Mouse (Mus musculus): ENCODE results near the gene Slc31a1. TPM values are rescaled to one million over a fixed set of nuclear protein-coding genes. Genes with fewer than 3 reads are reported as not detected.
A peak's percentile ranks its signal among the peaks of the same experiment; 100 is the strongest.

Slc31a1 gene
- polyA plus RNA-seq (2016; fragmentation: Nextera tagmentation; extraction: Ambion mirVana), result 50.5 and 52.0 TPM in 2 replicates

DNA sequence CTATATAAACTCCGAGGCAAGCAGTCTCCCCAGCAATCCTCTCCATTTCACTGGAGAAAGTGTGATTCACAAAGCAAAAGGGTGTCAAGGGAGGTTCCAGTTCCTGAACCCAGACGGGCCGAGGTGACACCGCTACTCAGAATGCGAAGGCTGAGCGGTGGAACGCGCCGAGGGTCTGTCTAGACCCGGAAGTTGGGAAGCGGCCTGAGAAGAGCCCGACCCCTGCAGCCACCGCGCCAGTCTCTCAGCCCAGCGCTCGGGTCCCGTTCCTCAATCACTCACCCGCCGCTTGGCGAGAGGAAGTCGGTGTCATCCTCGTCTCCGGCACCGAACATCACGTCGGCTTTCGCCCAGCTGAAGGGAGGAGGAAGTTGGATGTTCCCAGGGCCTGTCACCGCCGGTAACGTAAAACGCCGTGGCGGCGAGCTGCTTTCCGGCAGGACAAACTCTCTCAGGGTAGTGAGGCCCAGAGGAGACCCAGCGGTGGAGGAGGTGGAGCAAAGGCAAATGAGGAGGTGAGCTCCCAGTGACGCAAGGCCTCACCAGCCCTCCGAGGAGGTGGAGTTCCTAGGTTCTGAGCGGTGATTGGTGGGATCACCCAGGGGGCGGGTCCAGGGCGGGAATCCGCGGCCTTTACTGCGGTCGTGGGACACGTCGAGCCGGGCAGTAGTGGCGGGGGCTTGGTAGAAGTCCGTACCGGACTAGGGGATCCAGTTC is at the start of gene Slc31a1, which contains the start of gene Fkbp15:
TSS of gene Slc31a1 (plus strand) at position 640 of the 717 bp plus-strand sequence.
TSS of gene Fkbp15 (minus strand) at position 461 of the 717 bp plus-strand sequence.
- WGBS, result under 1% methylated on average over 51 of the region's 51 CpGs
- peak within 1 kb of the TSS; percentile 81 for H3K4me2 ChIP-seq
- 0 out of 2 replicates have a peak, but pooled peaks cover 10% of the 10 kb centered on the region for H3K36me3 ChIP-seq
- H3K9me3 ChIP-seq (replicated peaks), result no peaks in the 10 kb centered on the region
- H3K4me3 ChIP-seq, result peak within 1 kb of the TSS; percentile 75
- H3K4me1 ChIP-seq (replicated peaks), result peaks cover 13% of the 10 kb centered on the region
- H3K27ac ChIP-seq (ENCODE audit: poor library complexity, severe bottlenecking), result peak within 1 kb of the TSS; percentile 79
- peak within 1 kb of the TSS; percentile 89 for H3K9ac ChIP-seq
- no peaks in the 10 kb centered on the region for H3K27me3 ChIP-seq (replicated peaks)
- peak; percentile 100 for ATAC-seq (ENCODE audit: insufficient number of reproducible peaks, low FRiP score)

DNA sequence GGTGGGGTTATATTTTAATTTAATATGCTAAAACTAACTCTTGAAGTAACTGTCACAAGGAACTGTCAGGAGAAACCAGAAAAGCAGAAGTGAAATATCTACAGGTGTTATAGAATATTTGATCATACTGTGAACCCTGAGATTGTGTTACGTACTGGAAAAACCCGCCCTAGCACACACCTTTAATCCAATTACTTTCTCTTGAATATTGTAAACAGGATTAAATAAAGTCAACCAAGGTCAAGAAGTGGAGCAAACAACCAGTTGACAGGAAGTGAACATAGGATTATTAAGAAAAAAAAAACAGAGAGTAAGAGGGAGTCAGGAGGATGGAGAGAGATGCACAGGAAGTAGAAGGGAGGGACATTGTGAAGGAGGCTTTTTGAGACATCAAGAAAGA is 47.7 kb upstream of the Slc31a1 start:
- 94% methylated on average over 2 of the region's 2 CpGs for WGBS
- no peak for ATAC-seq (ENCODE audit: insufficient number of reproducible peaks, low FRiP score)
- no peak overlapping the region for H3K4me3 ChIP-seq
- no peak overlapping the region for H3K4me2 ChIP-seq
- H3K9me3 ChIP-seq (replicated peaks), result no peaks in the 10 kb centered on the region
- H3K27me3 ChIP-seq (replicated peaks), result no peaks in the 10 kb centered on the region
- H3K4me1 ChIP-seq (replicated peaks), result no peaks in the 10 kb centered on the region
- peaks cover 57% of the 10 kb centered on the region for H3K36me3 ChIP-seq
- H3K9ac ChIP-seq, result no peak overlapping the region
- no peak overlapping the region for H3K27ac ChIP-seq (ENCODE audit: poor library complexity, severe bottlenecking)

- 80% methylated on average over 9 of the region's 9 CpGs for WGBS
Measured at GRCm38 (mm10) chr4:62313641-62314211, 46.8 kb upstream of the Slc31a1 start.

GRCm38 (mm10) chr4:62314516-62314915 is 46.0 kb upstream of the Slc31a1 start:
- ATAC-seq (ENCODE audit: insufficient number of reproducible peaks, low FRiP score), result no peak
- WGBS, result 86% methylated on average over 3 of the region's 3 CpGs
- H3K27me3 ChIP-seq (replicated peaks), result no peaks in the 10 kb centered on the region
- no peak overlapping the region for H3K27ac ChIP-seq (ENCODE audit: poor library complexity, severe bottlenecking)
- no peak overlapping the region for H3K4me2 ChIP-seq
- H3K4me3 ChIP-seq, result no peak overlapping the region
- H3K9me3 ChIP-seq (replicated peaks), result no peaks in the 10 kb centered on the region
- H3K36me3 ChIP-seq, result peaks cover 63% of the 10 kb centered on the region
- no peaks in the 10 kb centered on the region for H3K4me1 ChIP-seq (replicated peaks)
- H3K9ac ChIP-seq, result no peak overlapping the region

More at GRCm38 (mm10) chr4:62313641-62314211, 46.8 kb upstream of the Slc31a1 start:
- no peaks in the 10 kb centered on the region for H3K4me1 ChIP-seq (replicated peaks)
- no peaks in the 10 kb centered on the region for H3K9me3 ChIP-seq (replicated peaks)
- ATAC-seq (ENCODE audit: insufficient number of reproducible peaks, low FRiP score), result no peak
- H3K27me3 ChIP-seq (replicated peaks), result no peaks in the 10 kb centered on the region
- no peak overlapping the region for H3K9ac ChIP-seq
- H3K4me3 ChIP-seq, result no peak overlapping the region
- H3K4me2 ChIP-seq, result no peak overlapping the region
- H3K36me3 ChIP-seq, result peaks cover 57% of the 10 kb centered on the region
- H3K27ac ChIP-seq (ENCODE audit: poor library complexity, severe bottlenecking), result no peak overlapping the region

GRCm38 (mm10) chr4:62316456-62316855 is 44.1 kb upstream of the Slc31a1 start:
- H3K9ac ChIP-seq, result no peak overlapping the region
- H3K4me2 ChIP-seq, result no peak overlapping the region
- 88% methylated on average over 2 of the region's 2 CpGs for WGBS
- no peak for ATAC-seq (ENCODE audit: insufficient number of reproducible peaks, low FRiP score)
- no peaks in the 10 kb centered on the region for H3K4me1 ChIP-seq (replicated peaks)
- H3K36me3 ChIP-seq, result peaks cover 73% of the 10 kb centered on the region
- H3K27ac ChIP-seq (ENCODE audit: poor library complexity, severe bottlenecking), result no peak overlapping the region
- no peaks in the 10 kb centered on the region for H3K9me3 ChIP-seq (replicated peaks)
- no peak overlapping the region for H3K4me3 ChIP-seq
- H3K27me3 ChIP-seq (replicated peaks), result no peaks in the 10 kb centered on the region

DNA sequence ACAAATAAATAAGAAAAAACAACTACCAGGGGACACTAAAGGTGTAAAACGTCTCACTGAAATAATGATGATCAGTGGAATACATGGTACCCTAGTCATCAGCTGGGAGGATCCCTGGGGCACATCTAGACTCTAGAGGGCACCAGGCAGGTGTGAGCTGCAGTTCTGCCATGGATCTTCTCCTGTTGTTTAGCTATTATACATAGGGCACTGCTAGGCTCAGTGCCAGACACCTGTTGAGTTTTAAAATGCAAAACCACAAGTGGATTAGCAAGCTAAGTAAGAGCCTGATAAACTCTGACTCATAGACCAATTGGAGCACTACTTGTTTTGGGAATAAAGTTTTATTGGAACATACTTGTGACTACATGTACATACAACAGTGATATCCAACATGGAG is 42.2 kb upstream of the Slc31a1 start:
- Histone ChIP-seq H3K9ac (no peak overlapping the region), H3K4me1 (replicated peaks) (no peaks in the 10 kb centered on the region), H3K4me2 (no peak overlapping the region), H3K4me3 (no peak overlapping the region), H3K27ac (ENCODE audit: poor library complexity, severe bottlenecking) (no peak overlapping the region), H3K9me3 (replicated peaks) (no peaks in the 10 kb centered on the region), H3K27me3 (replicated peaks) (no peaks in the 10 kb centered on the region), H3K36me3 (peaks cover 76% of the 10 kb centered on the region)
- ATAC-seq (ENCODE audit: insufficient number of reproducible peaks, low FRiP score), result no peak
- WGBS, result 64% methylated on average over 1 of the region's 1 CpGs

- no peak overlapping the region for H3K27ac ChIP-seq (ENCODE audit: poor library complexity, severe bottlenecking)
- WGBS, result 76% methylated on average over 3 of the region's 3 CpGs
Measured at GRCm38 (mm10) chr4:62322684-62323083, 37.8 kb upstream of the Slc31a1 start.

DNA sequence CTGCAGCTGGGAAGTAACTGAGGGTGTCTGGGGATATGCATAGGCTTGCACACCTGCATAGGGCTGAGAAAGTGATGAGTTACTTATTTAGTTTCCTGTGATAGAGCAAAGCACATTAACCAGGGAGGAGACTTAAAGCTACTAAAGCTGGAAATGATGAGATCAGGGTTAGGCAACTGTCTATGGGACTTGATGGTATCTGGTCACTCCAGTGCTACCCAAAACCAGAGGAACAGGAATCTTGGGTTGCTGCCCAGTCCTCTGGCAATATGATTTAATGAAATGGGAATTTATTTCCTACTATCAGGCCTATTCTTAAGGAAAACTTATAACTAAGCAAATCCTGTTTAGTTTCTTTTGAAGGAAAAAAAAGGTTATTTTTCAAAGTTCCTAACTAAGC is 34.4 kb upstream of the Slc31a1 start:
- no peak for ATAC-seq (ENCODE audit: insufficient number of reproducible peaks, low FRiP score)
- Histone ChIP-seq H3K27ac (ENCODE audit: poor library complexity, severe bottlenecking) (no peak overlapping the region), H3K4me1 (replicated peaks) (0 out of 2 replicates have a peak, but pooled peaks cover 15% of the 10 kb centered on the region), H3K36me3 (peaks cover 70% of the 10 kb centered on the region), H3K9ac (no peak overlapping the region), H3K4me3 (no peak overlapping the region), H3K9me3 (replicated peaks) (no peaks in the 10 kb centered on the region), H3K27me3 (replicated peaks) (no peaks in the 10 kb centered on the region), H3K4me2 (no peak overlapping the region)

More at GRCm38 (mm10) chr4:62322684-62323083, 37.8 kb upstream of the Slc31a1 start:
- Histone ChIP-seq H3K36me3 (peaks cover 82% of the 10 kb centered on the region), H3K27me3 (replicated peaks) (no peaks in the 10 kb centered on the region), H3K9me3 (replicated peaks) (no peaks in the 10 kb centered on the region), H3K9ac (no peak overlapping the region), H3K4me2 (no peak overlapping the region), H3K4me1 (replicated peaks) (0 out of 2 replicates have a peak, but pooled peaks cover 9% of the 10 kb centered on the region), H3K4me3 (no peak overlapping the region)
- no peak for ATAC-seq (ENCODE audit: insufficient number of reproducible peaks, low FRiP score)

DNA sequence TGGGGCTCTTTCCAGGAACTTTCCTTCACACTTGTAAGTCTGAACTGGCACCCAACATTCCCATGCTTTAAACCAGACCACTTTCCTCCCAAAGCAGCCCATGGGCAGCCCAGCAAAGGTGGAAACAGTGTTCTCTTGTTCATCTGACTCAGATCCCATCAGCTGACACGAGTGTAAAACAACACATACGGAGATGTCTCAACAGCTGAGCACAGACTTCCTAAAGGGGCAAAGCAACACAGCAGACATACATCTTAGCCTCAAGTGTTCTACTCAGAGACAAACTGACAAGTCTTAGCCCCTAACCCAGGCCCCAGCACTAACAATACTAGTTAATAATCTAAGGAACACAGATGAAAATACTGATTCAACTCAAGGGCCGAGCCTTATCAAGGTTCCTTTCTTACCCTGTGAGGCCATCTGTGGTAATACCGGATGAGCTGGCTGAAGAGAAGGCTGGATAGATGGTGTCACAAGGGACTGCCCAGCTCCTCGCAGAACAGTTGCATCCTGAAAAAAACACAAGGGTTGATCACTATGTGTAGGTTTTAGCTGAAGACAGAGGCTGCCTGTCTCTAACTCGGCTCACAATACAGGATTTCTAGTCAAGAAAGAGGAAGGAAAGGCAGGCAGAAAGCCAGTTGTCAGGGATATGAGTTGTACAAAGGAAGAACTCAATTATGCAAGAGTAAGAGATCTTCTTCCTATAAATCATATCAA is 31.4 kb upstream of the Slc31a1 start:
- no peaks in the 10 kb centered on the region for H3K27me3 ChIP-seq (replicated peaks)
- no peak for ATAC-seq (ENCODE audit: insufficient number of reproducible peaks, low FRiP score)
- H3K4me2 ChIP-seq, result no peak overlapping the region
- H3K36me3 ChIP-seq, result peaks cover 61% of the 10 kb centered on the region
- 67% methylated on average over 6 of the region's 6 CpGs for WGBS
- H3K9ac ChIP-seq, result no peak overlapping the region
- no peaks in the 10 kb centered on the region for H3K9me3 ChIP-seq (replicated peaks)
- H3K4me3 ChIP-seq, result no peak overlapping the region
- no peak overlapping the region for H3K27ac ChIP-seq (ENCODE audit: poor library complexity, severe bottlenecking)
- H3K4me1 ChIP-seq (replicated peaks), result 0 out of 2 replicates have a peak, but pooled peaks cover 15% of the 10 kb centered on the region

GRCm38 (mm10) chr4:62331977-62332376 is 28.6 kb upstream of the Slc31a1 start:
- no peaks in the 10 kb centered on the region for H3K9me3 ChIP-seq (replicated peaks)
- 78% methylated on average over 5 of the region's 5 CpGs for WGBS
- ATAC-seq (ENCODE audit: insufficient number of reproducible peaks, low FRiP score), result no peak
- H3K9ac ChIP-seq, result no peak overlapping the region
- peaks cover 56% of the 10 kb centered on the region for H3K36me3 ChIP-seq
- no peak overlapping the region for H3K27ac ChIP-seq (ENCODE audit: poor library complexity, severe bottlenecking)
- H3K27me3 ChIP-seq (replicated peaks), result no peaks in the 10 kb centered on the region
- H3K4me2 ChIP-seq, result no peak overlapping the region
- 0 out of 2 replicates have a peak, but pooled peaks cover 6% of the 10 kb centered on the region for H3K4me1 ChIP-seq (replicated peaks)
- no peak overlapping the region for H3K4me3 ChIP-seq

DNA sequence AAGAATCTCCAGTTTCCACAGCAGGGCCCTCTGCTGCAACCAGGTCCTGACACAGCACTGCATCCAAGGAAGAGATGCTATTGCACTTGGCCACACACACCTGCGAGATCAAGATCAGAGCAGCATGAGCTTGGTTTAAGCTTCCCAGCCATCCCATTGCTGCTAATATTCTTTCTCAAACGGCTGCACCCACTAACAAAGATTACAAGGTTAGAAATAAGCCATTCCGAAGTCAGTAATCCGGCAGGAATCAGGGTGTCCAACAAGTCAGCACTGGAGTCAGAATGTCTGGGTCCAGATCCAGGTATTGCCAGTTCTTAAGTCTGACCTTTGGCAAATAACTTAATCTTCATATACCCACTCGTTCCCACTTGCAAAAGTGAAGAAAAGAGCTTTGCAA is 22.0 kb upstream of the Slc31a1 start:
- Histone ChIP-seq H3K4me3 (no peak overlapping the region), H3K9me3 (replicated peaks) (no peaks in the 10 kb centered on the region), H3K27ac (ENCODE audit: poor library complexity, severe bottlenecking) (no peak overlapping the region), H3K4me2 (no peak overlapping the region), H3K4me1 (replicated peaks) (no peaks in the 10 kb centered on the region), H3K36me3 (peaks cover 52% of the 10 kb centered on the region), H3K9ac (no peak overlapping the region), H3K27me3 (replicated peaks) (no peaks in the 10 kb centered on the region)
- 84% methylated on average over 5 of the region's 5 CpGs for WGBS
- no peak for ATAC-seq (ENCODE audit: insufficient number of reproducible peaks, low FRiP score)
